Mouse (Mus musculus) limb, embryonic 14.5 days (tissue): Measurements from ENCODE around the gene Tmco1. TPM values are rescaled to one million over a fixed set of nuclear protein-coding genes. Genes with fewer than 3 reads are reported as not detected.

Experiments used
- ATAC-seq: fragments of 200-750 bp; cut with Nextera tagmentation; 2 replicates; pipeline ENCODE4 v1.8.0; 2017; ENCODE audit warnings: low read depth, moderate number of reproducible peaks, moderate TSS enrichment; ENCODE audit not compliant: low FRiP score
- DNase-seq: peaks from one replicate; pipeline ENCODE4 v3.0.0-alpha.2; 2015; ENCODE audit warnings: low spot score
- H3K27ac ChIP-seq: fragments of 300-500 bp; sonication (generic); replicated peaks from 2 replicates; pipeline ENCODE4 v1.5.1; 2014; ENCODE audit warnings: low read depth, mild to moderate bottlenecking, low read length, moderate library complexity, mixed read lengths
- H3K27me3 ChIP-seq: fragments of 300-500 bp; sonication (generic); 2 replicates; pipeline ENCODE4 v1.6.1; 2014; ENCODE audit warnings: low read length, mixed read lengths; ENCODE audit not compliant: control insufficient read depth, insufficient read depth
- H3K36me3 ChIP-seq: fragments of 300-500 bp; sonication (generic); 2 replicates; pipeline ENCODE4 v1.6.1; 2014; ENCODE audit warnings: mild to moderate bottlenecking, low read length, moderate library complexity, mixed read lengths; ENCODE audit not compliant: control insufficient read depth, insufficient read depth
- H3K4me1 ChIP-seq: fragments of 300-500 bp; sonication (generic); 2 replicates; pipeline ENCODE4 v1.6.1; 2014; ENCODE audit warnings: antibody characterized with exemption, low read length, mixed read lengths; ENCODE audit not compliant: control insufficient read depth, insufficient read depth
- H3K4me2 ChIP-seq: fragments of 300-500 bp; sonication (generic); replicated peaks from 2 replicates; pipeline ENCODE4 v1.6.1; 2014; ENCODE audit warnings: low read depth, mild to moderate bottlenecking, low read length, moderate library complexity; ENCODE audit not compliant: severe bottlenecking
- H3K4me3 ChIP-seq: fragments of 300-500 bp; sonication (generic); replicated peaks from 2 replicates; pipeline ENCODE4 v1.5.1; 2014; ENCODE audit warnings: low read length
- H3K9ac ChIP-seq: fragments of 300-500 bp; sonication (generic); 2 replicates; pipeline ENCODE4 v1.6.1; 2014; ENCODE audit warnings: mild to moderate bottlenecking, low read depth, low read length, moderate library complexity; ENCODE audit not compliant: severe bottlenecking
- H3K9me3 ChIP-seq: fragments of 300-500 bp; sonication (generic); 2 replicates; pipeline ENCODE4 v1.6.1; 2016; ENCODE audit warnings: low read length; ENCODE audit not compliant: control insufficient read depth
- POLR2A ChIP-seq: fragments of 200-500 bp; IDR thresholded peaks from 2 replicates; pipeline ENCODE4 v1.8.0; 2012; ENCODE audit warnings: inconsistent platforms, mild to moderate bottlenecking, moderate library complexity, borderline replicate concordance; ENCODE audit not compliant: insufficient read depth, insufficient read length; ENCODE audit errors: extremely low read depth
- WGBS: fragments of 180-500 bp; shearing (Covaris S2); extraction: QIAGEN DNeasy Blood & Tissue Kit; methylation state at CpG from one replicate; pipeline ENCODE4 v1.1.7; 2014; 5-methylcytosine and 5-hydroxymethylcytosine counted together
- polyA plus RNA-seq, 2 experiments: library from polyadenylated mRNA; depleted of rRNA in 1 of 2; stranded (reverse) in 1 of 2; unstranded in 1 of 2; fragments of >200 nt; fragmentation: Nextera tagmentation in 1 of 2; extraction: Ambion mirVana in 1 of 2; gene quantifications; 2 replicates each; pipeline versions ENCODE4 v1.2.1 to v1.2.3; 2012 to 2014

Gene Tmco1
- polyA plus RNA-seq, 2 experiments: 73.4 to 86.5 TPM

DNA sequence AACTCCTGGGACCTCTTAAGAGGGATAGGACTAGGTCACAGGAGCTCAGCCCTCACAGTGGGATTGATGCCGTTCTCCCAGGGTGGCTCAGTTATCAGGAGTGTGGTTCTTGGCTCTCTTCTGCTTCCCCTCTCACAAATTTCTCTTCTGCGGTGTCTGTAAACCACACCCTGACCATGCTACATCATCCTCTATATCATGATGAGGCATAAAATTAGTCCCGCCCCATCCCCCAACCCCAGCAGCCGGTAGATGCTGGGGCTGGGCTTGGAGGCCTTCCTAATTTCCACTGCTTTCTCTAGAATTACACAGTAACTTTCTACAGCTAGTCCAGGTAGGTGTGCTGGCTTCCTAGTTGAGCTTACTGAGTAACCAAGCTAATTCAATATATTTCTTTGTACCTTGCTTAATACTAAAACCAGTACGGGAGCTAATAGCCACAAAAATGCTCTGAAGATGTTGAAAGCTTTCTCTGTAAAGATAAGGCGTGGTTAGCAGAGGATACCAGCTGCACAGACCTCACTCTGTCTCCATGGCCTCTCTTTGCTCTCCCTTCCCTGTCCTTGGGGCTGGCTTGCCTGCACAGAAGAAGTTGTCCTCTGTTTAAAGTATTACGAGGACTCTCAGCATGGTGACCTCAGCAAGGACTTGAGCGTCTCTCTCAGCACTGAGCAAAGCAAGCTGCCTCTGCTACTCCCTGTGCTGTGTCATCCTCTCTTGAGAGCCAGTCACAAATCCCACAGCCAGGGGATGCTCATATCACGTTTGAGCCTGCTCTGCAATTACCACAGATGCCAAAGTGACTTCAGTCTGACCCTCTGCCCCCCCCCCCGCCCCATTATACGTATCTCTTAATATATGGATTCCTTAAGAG, 19.3 kb upstream of the Tmco1 start:
- no peak overlapping the region for H3K4me2 ChIP-seq
- H3K36me3 ChIP-seq: no peaks in the 10 kb centered on the region
- 48% methylated on average over 11 of the region's 11 CpGs for WGBS
- no peak for DNase-seq
- ATAC-seq: no peak
- H3K9me3 ChIP-seq: no peaks in the 10 kb centered on the region
- peaks cover 11% of the 10 kb centered on the region; the same call in 1 of the 2 replicates for H3K4me1 ChIP-seq
- no peak overlapping the region for H3K9ac ChIP-seq
- H3K4me3 ChIP-seq: no peak overlapping the region
- H3K27ac ChIP-seq: no peak overlapping the region
- 0 out of 2 replicates have a peak, but pooled peaks cover 5% of the 10 kb centered on the region for H3K27me3 ChIP-seq
- TF ChIP-seq POLR2A: no peak

GRCm38 (mm10) chr1:167289567-167290262, 18.5 kb upstream of the Tmco1 start:
- Histone ChIP-seq H3K9ac (0 out of 2 replicates have a peak overlapping the region, but pooled peaks have one; percentile 21), H3K4me3 (no peak overlapping the region; the same call in 1 of the 2 replicates), H3K27me3 (0 out of 2 replicates have a peak, but pooled peaks cover 5% of the 10 kb centered on the region), H3K4me2 (no peak overlapping the region), H3K4me1 (peaks cover 11% of the 10 kb centered on the region; the same call in 1 of the 2 replicates), H3K36me3 (no peaks in the 10 kb centered on the region), H3K9me3 (no peaks in the 10 kb centered on the region), H3K27ac (no peak overlapping the region)
- TF ChIP-seq POLR2A: no peak
- no peak for ATAC-seq
- 7% methylated on average over 11 of the region's 11 CpGs for WGBS
- DNase-seq: no peak

DNA sequence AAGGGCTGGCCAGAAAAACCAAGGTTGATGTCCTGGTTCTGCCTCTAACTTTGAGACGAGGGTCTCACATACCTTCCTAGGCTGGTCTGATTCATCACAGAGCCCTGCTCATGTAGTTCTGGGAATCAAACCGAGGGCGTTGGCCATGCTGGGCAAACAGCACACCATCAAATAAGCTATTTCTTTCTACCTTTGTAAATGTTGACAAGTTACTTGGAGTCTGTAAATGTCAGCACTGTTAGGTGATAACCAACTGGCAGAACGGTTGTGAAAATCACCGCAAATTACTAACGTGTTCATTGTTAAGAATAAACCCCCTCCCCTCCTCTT, 17.9 kb upstream of the Tmco1 start:
- H3K36me3 ChIP-seq: no peaks in the 10 kb centered on the region
- no peak overlapping the region for H3K27ac ChIP-seq
- 24% methylated on average over 6 of the region's 6 CpGs for WGBS
- ATAC-seq (no peak), DNase-seq (no peak)
- no peak for TF ChIP-seq POLR2A
- H3K4me3 ChIP-seq: no peak overlapping the region; the same call in 1 of the 2 replicates
- H3K27me3 ChIP-seq: 0 out of 2 replicates have a peak, but pooled peaks cover 5% of the 10 kb centered on the region
- H3K9me3 ChIP-seq: no peaks in the 10 kb centered on the region
- H3K9ac ChIP-seq: no peak overlapping the region
- H3K4me1 ChIP-seq: peaks cover 11% of the 10 kb centered on the region; the same call in 1 of the 2 replicates
- H3K4me2 ChIP-seq: no peak overlapping the region

GRCm38 (mm10) chr1:167291610-167292009, 16.6 kb upstream of the Tmco1 start:
- H3K36me3 ChIP-seq: no peaks in the 10 kb centered on the region
- H3K9me3 ChIP-seq: no peaks in the 10 kb centered on the region
- no peak for ATAC-seq
- no peak overlapping the region for H3K4me3 ChIP-seq
- WGBS: 77% methylated on average over 8 of the region's 8 CpGs
- 0 out of 2 replicates have a peak, but pooled peaks cover 5% of the 10 kb centered on the region for H3K27me3 ChIP-seq
- no peak overlapping the region for H3K4me2 ChIP-seq
- TF ChIP-seq POLR2A: no peak
- H3K9ac ChIP-seq: no peak overlapping the region
- no peak overlapping the region for H3K27ac ChIP-seq
- no peak for DNase-seq
- H3K4me1 ChIP-seq: peaks cover 7% of the 10 kb centered on the region; the same call in 1 of the 2 replicates

GRCm38 (mm10) chr1:167292447-167292846, 15.7 kb upstream of the Tmco1 start:
- H3K36me3 ChIP-seq: no peaks in the 10 kb centered on the region
- no peak for TF ChIP-seq POLR2A
- WGBS: 23% methylated on average over 11 of the region's 11 CpGs
- no peak overlapping the region for H3K4me3 ChIP-seq
- 0 out of 2 replicates have a peak, but pooled peaks cover 5% of the 10 kb centered on the region for H3K27me3 ChIP-seq
- DNase-seq (no peak), ATAC-seq (peak; percentile 38)
- H3K9ac ChIP-seq: no peak overlapping the region
- H3K27ac ChIP-seq: no peak overlapping the region
- no peak overlapping the region for H3K4me2 ChIP-seq
- peaks cover 7% of the 10 kb centered on the region; the same call in 1 of the 2 replicates for H3K4me1 ChIP-seq
- H3K9me3 ChIP-seq: no peaks in the 10 kb centered on the region
